Mouse (Mus musculus) heart, postnatal 0 days (tissue): Measurements from ENCODE around the gene Atp8b4.

ENCODE experiments used
- CTCF ChIP-seq: IDR thresholded peaks from 2 replicates; pipeline ENCODE4 v1.5.1; 2016; ENCODE audit warnings: antibody characterized with exemption, control low read depth, low read depth
- EP300 ChIP-seq: IDR thresholded peaks from 2 replicates; pipeline ENCODE4 v1.6.1; 2016; ENCODE audit warnings: antibody characterized with exemption, low read depth

- TF ChIP-seq CTCF, result no peak
- no peak for TF ChIP-seq EP300
Observed at GRCm38 (mm10) chr2:126386056-126386455, 114.4 kb downstream of the Atp8b4 start.
